Mouse (Mus musculus) small intestine, adult 2 months (tissue): ENCODE measurements around the gene Zswim8.

Source experiments
- CTCF ChIP-seq: fragments of 200-500 bp; IDR thresholded peaks from 2 replicates; pipeline ENCODE4 v1.5.1; 2012; ENCODE audit warnings: low read depth, mild to moderate bottlenecking, control low read depth, inconsistent platforms, low read length, moderate library complexity, mixed read lengths; ENCODE audit not compliant: insufficient replicate concordance, insufficient read length; ENCODE audit errors: extremely low read depth
- POLR2A ChIP-seq: fragments of 200-500 bp; IDR thresholded peaks from 2 replicates; pipeline ENCODE4 v1.6.1; 2012; ENCODE audit warnings: low read depth, mild to moderate bottlenecking, control low read depth, inconsistent platforms, low read length, moderate library complexity

DNA sequence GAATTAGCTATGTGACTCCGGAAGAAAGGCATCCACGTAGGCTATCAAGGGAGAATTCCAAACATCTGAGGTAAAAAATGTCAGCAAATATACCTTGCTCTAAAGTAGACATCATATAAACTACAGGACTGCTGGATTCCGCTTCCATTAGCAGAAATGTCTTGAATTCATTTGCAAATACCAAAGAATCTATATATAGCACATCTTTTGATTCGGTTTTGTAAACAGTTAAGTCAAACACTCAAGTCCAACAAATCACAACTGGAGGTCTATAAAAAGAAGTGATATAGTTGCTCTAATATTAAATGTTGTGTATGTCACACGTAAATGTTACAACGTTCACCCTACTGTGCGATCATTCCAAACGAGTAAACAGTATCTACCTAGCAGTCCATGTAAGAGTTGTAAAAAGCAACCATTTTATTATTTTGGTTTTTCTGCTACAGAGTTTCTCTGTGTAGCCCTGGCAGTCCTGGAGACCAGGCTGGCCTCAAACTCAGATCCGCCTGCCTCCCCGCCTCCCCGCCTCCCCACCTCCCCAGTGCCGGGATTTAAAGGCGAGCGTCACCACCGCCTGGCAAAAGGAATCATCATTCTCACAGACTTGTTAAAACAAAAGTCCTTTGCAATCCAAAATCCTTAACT is 5.1 kb upstream of the Zswim8 start:
- TF ChIP-seq CTCF (no peak), POLR2A (no peak)
